Mouse (Mus musculus) cerebellum, adult 11 months (tissue): ENCODE measurements around the gene Gm49361.
"Not testable (repeated sequence)": the region's sequence is repeated elsewhere in the genome, so short reads cannot be mapped to it uniquely, and the experiment has no call there.

Experiments
- DNase-seq: peaks from one replicate; pipeline ENCODE4 v3.0.0; 2022

Gene Gm49361

DNA sequence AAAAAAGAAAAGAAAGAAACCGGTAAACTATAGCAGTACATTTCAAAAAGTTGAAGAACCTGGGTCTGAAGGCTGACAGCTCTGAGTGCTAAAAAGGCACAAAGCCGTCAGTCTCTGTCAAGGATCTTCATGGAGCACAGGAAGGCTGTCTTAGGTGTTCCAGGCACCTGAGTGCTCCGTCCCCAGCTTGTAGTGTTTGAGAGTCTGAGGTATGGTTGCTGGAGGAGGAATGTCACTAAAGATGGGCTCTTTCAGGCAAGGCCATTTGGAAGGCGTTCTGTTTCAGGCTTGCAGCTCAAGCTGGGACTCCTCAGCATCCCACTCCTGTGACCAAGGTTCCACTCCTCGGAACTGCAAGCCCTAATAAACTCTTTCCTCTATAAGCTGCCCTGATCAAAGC lies 58.5 kb downstream of the Gm49361 start:
- DNase-seq: no peak

DNA sequence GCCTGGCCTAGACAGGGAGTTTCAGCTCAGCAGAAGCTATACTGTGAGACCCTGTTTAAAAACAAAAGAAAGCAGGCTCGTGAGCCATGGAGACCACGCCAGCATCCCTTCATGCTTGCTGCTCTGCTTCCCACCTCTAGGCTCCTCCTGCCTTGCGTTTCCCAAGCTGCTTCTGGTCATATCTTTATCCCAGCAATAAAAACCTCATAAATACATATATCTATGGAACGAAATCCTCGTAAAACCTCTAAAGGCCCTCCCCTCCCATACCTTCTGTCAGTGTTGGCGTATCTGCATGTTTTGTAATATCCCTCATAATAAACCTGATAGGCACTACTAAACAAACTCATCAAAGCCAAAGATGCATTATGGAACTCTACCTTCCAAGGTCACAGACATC lies 59.3 kb downstream of the Gm49361 start:
- no peak for DNase-seq

- peak; percentile 28 for DNase-seq
Observed at GRCm38 (mm10) chr14:57684579-57684978, 61.3 kb downstream of the Gm49361 start.

- no peak for DNase-seq
Observed at GRCm38 (mm10) chr14:57682751-57683150, 63.2 kb downstream of the Gm49361 start.

DNA sequence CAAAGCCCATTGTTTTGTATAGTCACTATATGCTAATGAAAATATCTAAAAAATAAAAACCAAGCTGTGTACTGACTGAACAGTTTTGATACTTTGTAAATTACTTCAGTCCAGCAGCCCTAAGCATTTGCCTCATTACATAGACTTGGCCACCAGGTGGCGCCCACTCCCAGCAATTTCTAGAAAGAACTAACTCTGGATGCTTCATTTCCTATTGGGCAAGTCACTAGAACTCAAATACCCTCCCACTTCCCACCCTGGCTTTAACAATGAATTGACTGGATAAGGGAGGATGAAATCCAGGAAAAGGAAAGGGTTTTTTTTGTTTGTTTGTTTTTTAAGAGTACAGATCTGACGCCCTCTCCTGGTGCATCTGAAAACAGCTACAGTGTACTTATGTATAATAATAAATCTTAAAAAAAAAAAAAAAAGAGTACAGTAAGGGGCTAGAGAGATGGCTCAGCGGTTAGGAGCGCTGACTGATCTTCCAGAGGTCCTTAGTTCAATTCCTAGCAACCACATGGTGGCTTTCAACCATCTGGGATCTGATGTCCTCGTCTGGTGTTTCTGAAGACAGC lies 65.9 kb downstream of the Gm49361 start:
- DNase-seq: peak; percentile 75

GRCm38 (mm10) chr14:57679523-57679922 lies 66.4 kb downstream of the Gm49361 start:
- no peak for DNase-seq

DNA sequence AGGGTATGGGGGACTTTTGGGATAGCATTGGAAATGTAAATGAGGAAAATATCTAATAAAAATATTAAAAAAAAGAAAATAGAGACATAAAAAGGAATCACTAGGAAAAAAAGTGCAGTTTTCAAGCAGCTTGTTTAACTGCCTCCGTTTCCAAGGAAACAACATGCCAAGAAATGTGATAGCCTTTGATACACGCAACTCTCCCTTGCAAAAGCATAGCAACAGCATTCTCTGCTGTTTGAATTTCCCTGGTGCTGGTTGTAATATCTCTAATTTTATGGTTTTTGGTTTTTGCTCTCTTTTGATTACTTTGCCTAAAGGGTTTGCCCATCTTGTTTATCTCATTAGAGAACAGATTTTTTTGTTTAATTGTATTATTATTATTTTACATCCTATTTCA lies 70.4 kb downstream of the Gm49361 start:
- no peak for DNase-seq

- no peak for DNase-seq
Observed at GRCm38 (mm10) chr14:57665628-57665950, 80.3 kb downstream of the Gm49361 start.

- peak; percentile 84 for DNase-seq
Observed at GRCm38 (mm10) chr14:57664822-57665627, 80.9 kb downstream of the Gm49361 start, which contains the start of gene Xpo4. Gene Xpo4 (minus strand): TSS chr14:57665430.

- no peak for DNase-seq
Observed at GRCm38 (mm10) chr14:57664311-57664821, 81.5 kb downstream of the Gm49361 start.

DNA sequence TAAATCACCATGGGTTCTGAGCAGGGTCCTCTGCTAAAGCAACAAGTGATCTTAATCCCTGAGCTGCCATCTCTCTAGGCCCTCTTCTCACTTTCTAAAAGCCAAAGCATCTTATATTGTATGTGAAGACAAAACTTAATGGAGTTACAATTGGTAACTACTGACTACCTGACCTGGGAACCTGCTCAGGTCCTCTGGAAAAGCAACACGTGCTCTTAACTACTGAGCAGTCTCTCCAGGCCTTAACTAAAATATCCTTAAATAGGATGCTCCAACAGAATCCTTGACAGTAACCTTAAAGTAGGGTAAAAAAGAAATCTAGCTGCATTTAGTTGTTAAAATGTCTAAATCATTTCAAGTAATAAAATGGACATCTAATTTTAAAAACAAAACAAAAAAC lies 82.3 kb downstream of the Gm49361 start:
- no peak for DNase-seq

DNA sequence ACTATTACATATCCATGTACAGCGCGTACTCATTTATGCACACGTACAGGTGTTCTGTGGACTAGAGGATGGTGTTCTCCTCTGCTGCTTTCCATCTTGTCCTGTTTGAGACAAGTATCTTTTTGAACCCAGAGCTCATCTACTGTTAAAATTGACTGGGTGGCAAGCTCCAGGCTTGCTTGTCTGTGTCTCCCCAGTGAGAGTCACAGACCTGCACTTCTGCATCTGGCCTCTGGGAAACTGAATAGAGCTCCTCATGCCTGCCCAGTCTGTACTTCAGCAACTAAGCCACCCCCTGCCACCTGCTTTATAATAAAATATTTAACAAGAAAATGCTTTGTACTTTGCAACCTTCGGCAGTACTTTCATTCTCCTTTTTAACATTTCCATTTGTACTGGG lies 87.6 kb downstream of the Gm49361 start:
- no peak for DNase-seq

GRCm38 (mm10) chr14:57657500-57657899 lies 88.4 kb downstream of the Gm49361 start:
- DNase-seq: no peak

GRCm38 (mm10) chr14:57656519-57656918 lies 89.4 kb downstream of the Gm49361 start:
- DNase-seq: not testable (repeated sequence)

- DNase-seq: no peak
Observed at GRCm38 (mm10) chr14:57649501-57649900, 96.4 kb downstream of the Gm49361 start.

DNA sequence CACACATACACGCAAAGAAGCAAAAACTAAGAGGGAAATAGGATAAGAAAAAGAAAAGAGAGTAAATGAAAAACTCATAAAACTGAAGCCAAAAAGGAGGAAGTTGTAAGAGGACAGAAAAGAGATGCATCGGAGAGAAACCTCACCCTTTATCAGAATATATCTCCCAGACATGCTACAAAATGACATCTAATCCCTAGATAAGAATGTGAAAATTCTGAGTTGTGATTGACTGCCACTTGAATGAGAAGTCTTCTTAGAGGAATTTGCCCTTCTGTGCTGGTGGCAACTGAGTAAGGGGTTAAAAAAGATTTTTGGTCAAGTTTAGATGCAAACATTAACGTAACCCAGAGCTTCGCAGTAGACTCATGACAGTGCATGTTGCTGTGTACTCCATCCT lies 99.7 kb downstream of the Gm49361 start:
- no peak for DNase-seq

DNA sequence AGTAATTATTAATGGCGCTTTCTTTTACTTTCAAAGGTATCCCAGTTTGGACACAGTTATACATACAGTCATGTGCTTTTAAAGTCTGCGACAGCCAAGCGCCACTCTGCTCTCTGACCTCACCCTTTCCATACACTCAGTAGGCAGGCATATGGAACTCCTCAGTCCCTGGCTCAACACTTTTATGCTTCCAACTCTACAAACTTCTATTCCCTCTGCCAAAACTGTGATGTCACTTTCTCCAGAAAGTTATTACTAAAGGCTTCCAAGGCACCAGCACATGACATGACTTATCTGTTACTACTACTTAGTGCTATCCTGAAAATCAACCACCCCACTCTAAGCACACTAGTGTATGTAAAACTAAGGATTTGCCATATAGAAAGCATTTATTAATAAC lies 106.8 kb downstream of the Gm49361 start:
- DNase-seq: no peak

- no peak for DNase-seq
Observed at GRCm38 (mm10) chr14:57634141-57634540, 111.8 kb downstream of the Gm49361 start.

DNA sequence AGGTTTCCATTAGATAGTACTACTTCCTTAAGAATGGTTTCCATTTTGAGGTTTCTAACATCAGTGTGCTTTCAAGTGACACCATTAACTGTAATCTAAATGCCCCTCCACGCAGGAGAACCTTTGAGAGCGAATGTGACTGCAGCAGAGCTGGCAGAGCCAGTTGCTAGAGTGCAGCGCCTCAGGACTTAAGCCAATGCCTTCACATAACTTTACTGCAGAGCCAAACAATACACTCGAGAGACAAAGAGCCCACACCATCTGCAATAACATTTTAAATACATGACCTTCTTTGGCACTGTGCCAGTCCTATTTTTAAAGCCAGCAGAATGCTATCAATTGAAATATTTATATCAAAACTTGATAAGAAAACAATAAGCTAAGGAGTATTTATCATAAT lies 116.3 kb downstream of the Gm49361 start:
- no peak for DNase-seq

GRCm38 (mm10) chr14:57622934-57623333 lies 123.0 kb downstream of the Gm49361 start:
- no peak for DNase-seq

GRCm38 (mm10) chr14:57621699-57622098 lies 124.2 kb downstream of the Gm49361 start:
- no peak for DNase-seq

- DNase-seq: peak; percentile 36
Observed at GRCm38 (mm10) chr14:57620598-57621236, 125.2 kb downstream of the Gm49361 start.

GRCm38 (mm10) chr14:57619487-57619886 lies 126.4 kb downstream of the Gm49361 start:
- DNase-seq: no peak

DNA sequence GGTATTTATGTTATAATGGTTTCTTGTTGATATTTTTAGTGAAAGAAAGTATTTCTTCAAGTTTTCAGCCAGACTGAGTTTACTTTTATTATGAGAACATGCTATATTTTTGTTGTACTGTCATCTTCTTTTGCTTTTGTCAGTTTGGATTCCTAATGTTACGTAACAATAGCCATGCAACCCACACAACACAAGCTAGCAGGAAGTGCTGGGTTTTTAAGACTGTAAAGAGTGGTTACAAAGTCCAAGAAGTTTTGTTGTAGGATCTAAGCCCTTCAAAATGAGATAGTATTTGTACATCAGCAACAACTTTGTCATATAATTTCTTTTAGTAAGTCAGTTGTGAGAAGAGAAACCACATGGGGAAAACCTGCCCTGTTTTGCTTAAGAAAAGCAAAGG lies 128.2 kb downstream of the Gm49361 start:
- DNase-seq: no peak
